Mouse (Mus musculus) cortical plate, adult 2 months (tissue): ENCODE data around the gene Ryr1. TPM values are rescaled to one million over a fixed set of nuclear protein-coding genes. Genes with fewer than 3 reads are reported as not detected.

Source experiments
- H3K27ac ChIP-seq: fragments of 200-500 bp; 2 replicates; pipeline ENCODE4 v1.5.1; 2012; ENCODE audit warnings: low read length, control low read depth, inconsistent platforms; ENCODE audit not compliant: insufficient read depth
- H3K4me1 ChIP-seq: fragments of 200-500 bp; 2 replicates; pipeline ENCODE4 v1.6.1; 2011; ENCODE audit warnings: low read length; ENCODE audit not compliant: control insufficient read depth, insufficient read depth
- H3K4me3 ChIP-seq: fragments of 200-500 bp; 2 replicates; pipeline ENCODE4 v1.5.1; 2011; ENCODE audit warnings: mild to moderate bottlenecking, low read length, control low read depth; ENCODE audit not compliant: insufficient read depth
- CTCF ChIP-seq: fragments of 200-500 bp; IDR thresholded peaks from 2 replicates; pipeline ENCODE4 v1.5.1; 2011; ENCODE audit warnings: mild to moderate bottlenecking, control low read depth, low read length; ENCODE audit not compliant: insufficient read depth; ENCODE audit errors: extremely low read depth
- POLR2A ChIP-seq: fragments of 200-500 bp; IDR thresholded peaks from 2 replicates; pipeline ENCODE4 v1.6.1; 2011; ENCODE audit warnings: mild to moderate bottlenecking, low read length, control low read depth; ENCODE audit not compliant: insufficient read depth; ENCODE audit errors: extremely low read depth
- polyA plus RNA-seq: library from polyadenylated mRNA; depleted of rRNA; stranded (reverse); fragments of >200 nt; gene quantifications from 2 replicates; pipeline ENCODE4 v1.2.3, GENCODE M21; 2012

Gene Ryr1
- polyA plus RNA-seq, 1 experiment, result 7.7 TPM

GRCm38 (mm10) chr7:29088817-29089216 lies 36.2 kb downstream of the Ryr1 start:
- TF ChIP-seq CTCF (no peak), POLR2A (peak; percentile 46; the same call in 1 of the 2 replicates)
- Histone ChIP-seq H3K4me1 (peaks cover 9% of the 10 kb centered on the region), H3K27ac (peak overlapping the region; percentile 62), H3K4me3 (no peak overlapping the region)

- H3K4me3 ChIP-seq, result no peak overlapping the region
- H3K4me1 ChIP-seq, result peaks cover 9% of the 10 kb centered on the region
- TF ChIP-seq POLR2A (no peak), CTCF (no peak)
- no peak overlapping the region for H3K27ac ChIP-seq
Observed at GRCm38 (mm10) chr7:29086902-29087301, 38.1 kb downstream of the Ryr1 start.

GRCm38 (mm10) chr7:29085981-29086380 lies 39.0 kb downstream of the Ryr1 start:
- TF ChIP-seq POLR2A (no peak), CTCF (no peak)
- H3K4me3 ChIP-seq, result no peak overlapping the region
- no peak overlapping the region for H3K27ac ChIP-seq
- peaks cover 9% of the 10 kb centered on the region for H3K4me1 ChIP-seq

- peaks cover 9% of the 10 kb centered on the region for H3K4me1 ChIP-seq
- H3K27ac ChIP-seq, result no peak overlapping the region
- TF ChIP-seq POLR2A (no peak), CTCF (no peak)
- H3K4me3 ChIP-seq, result no peak overlapping the region
Observed at GRCm38 (mm10) chr7:29084411-29084810, 40.6 kb downstream of the Ryr1 start.

GRCm38 (mm10) chr7:29079419-29079950 lies 45.5 kb downstream of the Ryr1 start:
- no peaks in the 10 kb centered on the region for H3K4me1 ChIP-seq
- no peak for TF ChIP-seq POLR2A
- no peak for TF ChIP-seq CTCF
- no peak overlapping the region for H3K4me3 ChIP-seq
- no peak overlapping the region for H3K27ac ChIP-seq

- Histone ChIP-seq H3K27ac (no peak overlapping the region), H3K4me3 (no peak overlapping the region), H3K4me1 (no peaks in the 10 kb centered on the region)
- TF ChIP-seq CTCF (no peak), POLR2A (no peak)
Observed at GRCm38 (mm10) chr7:29076977-29077376, 48.0 kb downstream of the Ryr1 start.

GRCm38 (mm10) chr7:29075208-29075607 lies 49.8 kb downstream of the Ryr1 start:
- Histone ChIP-seq H3K4me1 (no peaks in the 10 kb centered on the region), H3K4me3 (no peak overlapping the region), H3K27ac (no peak overlapping the region)
- TF ChIP-seq POLR2A (no peak), CTCF (no peak)

- Histone ChIP-seq H3K4me3 (no peak overlapping the region), H3K4me1 (no peaks in the 10 kb centered on the region), H3K27ac (no peak overlapping the region)
- peak; percentile 50 for TF ChIP-seq CTCF
- no peak for TF ChIP-seq POLR2A
Observed at GRCm38 (mm10) chr7:29072689-29073088, 52.3 kb downstream of the Ryr1 start.

- peak overlapping the region; percentile 9; the same call in 1 of the 2 replicates for H3K4me3 ChIP-seq
- no peak overlapping the region for H3K27ac ChIP-seq
- H3K4me1 ChIP-seq, result no peaks in the 10 kb centered on the region
- no peak for TF ChIP-seq CTCF
- no peak for TF ChIP-seq POLR2A
Observed at GRCm38 (mm10) chr7:29071169-29071891, 53.6 kb downstream of the Ryr1 start.

GRCm38 (mm10) chr7:29070364-29071168 lies 54.4 kb downstream of the Ryr1 start:
- H3K4me3 ChIP-seq, result no peak overlapping the region
- H3K27ac ChIP-seq, result no peak overlapping the region
- TF ChIP-seq POLR2A (no peak), CTCF (no peak)

More at GRCm38 (mm10) chr7:29070364-29071168, 54.4 kb downstream of the Ryr1 start:
- H3K4me1 ChIP-seq, result no peaks in the 10 kb centered on the region
